Mouse (Mus musculus) forebrain, embryonic 10.5 days (tissue): ENCODE measurements around the gene Olfr1138. TPM values are rescaled to one million over a fixed set of nuclear protein-coding genes. Genes with fewer than 3 reads are reported as not detected.

Experiments
- DNase-seq: peaks from one replicate; pipeline ENCODE4 v3.0.0-alpha.2; 2017; ENCODE audit warnings: low spot score; ENCODE audit errors: extremely low spot score
- H3K27ac ChIP-seq: fragments of 300-500 bp; sonication (generic); 2 replicates; pipeline ENCODE4 v1.5.1; 2016; ENCODE audit warnings: mild to moderate bottlenecking
- H3K27me3 ChIP-seq: fragments of 300-500 bp; sonication (generic); 2 replicates; pipeline ENCODE4 v1.6.1; 2016; ENCODE audit warnings: mild to moderate bottlenecking; ENCODE audit not compliant: poor library complexity, severe bottlenecking
- H3K36me3 ChIP-seq: fragments of 300-500 bp; sonication (generic); replicated peaks from 2 replicates; pipeline ENCODE4 v1.6.1; 2016; ENCODE audit warnings: mild to moderate bottlenecking, moderate library complexity
- H3K4me1 ChIP-seq: fragments of 300-500 bp; sonication (generic); 2 replicates; pipeline ENCODE4 v1.6.1; 2016
- H3K4me3 ChIP-seq: fragments of 300-500 bp; sonication (generic); 2 replicates; pipeline ENCODE4 v1.5.1; 2016; ENCODE audit warnings: mild to moderate bottlenecking, moderate library complexity
- H3K9me3 ChIP-seq: fragments of 300-500 bp; sonication (generic); 2 replicates; pipeline ENCODE4 v1.6.1; 2016; ENCODE audit warnings: mild to moderate bottlenecking, moderate library complexity
- WGBS: fragments of 180-500 bp; shearing (Covaris S2); methylation state at CpG from one replicate; pipeline ENCODE4 v1.1.7; 2016; 5-methylcytosine and 5-hydroxymethylcytosine counted together
- polyA plus RNA-seq: library from polyadenylated mRNA; unstranded; fragments of >200 nt; fragmentation: Nextera tagmentation; extraction: Ambion mirVana; gene quantifications from 2 replicates; pipeline ENCODE4 v1.2.1, GENCODE M21; 2016

Gene Olfr1138
- polyA plus RNA-seq: not detected in 2 replicates

DNA sequence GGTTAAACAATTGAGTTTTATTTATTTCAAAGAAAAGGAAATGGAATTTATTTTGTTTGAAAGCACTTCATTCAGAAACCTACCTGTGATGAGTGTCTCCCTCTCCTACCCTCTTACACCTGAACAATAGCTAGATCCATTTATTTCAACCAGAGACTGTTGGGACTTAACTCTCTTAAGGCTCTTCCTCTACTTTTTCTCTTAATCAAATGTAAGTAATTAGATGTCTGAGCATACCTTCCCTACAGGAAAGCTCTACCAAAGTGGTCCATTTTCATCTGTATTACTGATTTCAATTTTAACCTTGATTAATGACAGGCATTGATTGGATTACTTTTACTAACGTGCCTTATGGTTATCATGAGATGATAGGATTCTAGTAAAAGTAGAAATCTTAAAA is at the start of gene Olfr1138:
Gene Olfr1138 (minus strand): TSS at position 101 of the 400 bp plus-strand sequence.
- no peak for DNase-seq
- Histone ChIP-seq H3K27me3 (no peaks in the 10 kb centered on the region), H3K4me3 (no peak within 1 kb of the TSS), H3K27ac (no peak within 1 kb of the TSS), H3K4me1 (no peaks in the 10 kb centered on the region), H3K9me3 (no peaks in the 10 kb centered on the region), H3K36me3 (no peaks in the 10 kb centered on the region)
- 83% methylated on average over 1 of the region's 1 CpGs for WGBS

DNA sequence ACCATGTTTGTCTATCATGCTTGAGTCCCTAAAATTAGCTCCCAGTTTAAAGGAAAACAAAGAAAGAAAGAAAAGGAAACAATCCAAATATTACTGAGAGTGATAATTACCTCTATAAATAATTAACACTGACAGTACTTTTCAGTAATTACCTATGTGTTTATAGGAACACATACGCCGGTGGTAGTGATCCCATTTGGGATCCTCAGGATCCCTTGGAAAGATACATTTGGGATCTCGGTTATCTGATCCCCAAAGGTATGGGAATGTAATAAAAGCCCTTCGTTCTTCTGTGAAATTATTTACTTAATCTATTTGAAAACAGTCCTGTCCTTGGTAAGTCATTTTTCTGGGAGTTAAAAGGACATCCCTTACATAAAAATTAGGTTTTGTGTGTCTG is 39.4 kb upstream of the Olfr1138 start, which contains the start of gene Olfr152:
Gene Olfr152 (plus strand): TSS at position 301 of the 400 bp plus-strand sequence.
- H3K27me3 ChIP-seq: no peaks in the 10 kb centered on the region
- H3K4me1 ChIP-seq: no peaks in the 10 kb centered on the region
- no peaks in the 10 kb centered on the region for H3K36me3 ChIP-seq
- no peak within 1 kb of the TSS for H3K4me3 ChIP-seq
- no peak within 1 kb of the TSS for H3K27ac ChIP-seq
- H3K9me3 ChIP-seq: no peaks in the 10 kb centered on the region
- DNase-seq: no peak
- WGBS: 91% methylated on average over 4 of the region's 4 CpGs

DNA sequence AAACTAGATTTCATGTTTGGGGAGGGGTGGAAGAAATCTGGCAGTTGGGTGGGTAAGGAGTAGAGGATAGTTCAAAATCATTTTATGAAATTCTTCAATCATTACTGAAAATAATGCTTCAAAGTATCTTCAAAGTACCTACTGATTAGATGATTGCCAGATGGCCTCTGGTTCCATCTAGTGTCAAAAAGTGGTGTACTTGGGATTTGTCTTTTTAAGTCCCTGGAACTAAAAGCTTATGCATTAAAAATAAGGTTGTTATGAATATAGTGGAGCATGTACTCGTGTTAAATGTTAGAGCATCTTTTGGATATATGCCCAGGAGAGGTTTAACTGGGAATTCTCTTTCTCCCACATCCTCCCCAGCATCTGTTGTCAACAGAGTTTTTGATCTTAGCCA is 36.4 kb upstream of the Olfr1138 start:
- 68% methylated on average over 1 of the region's 1 CpGs for WGBS
- no peak overlapping the region for H3K27ac ChIP-seq
- H3K36me3 ChIP-seq: no peaks in the 10 kb centered on the region
- no peak for DNase-seq
- H3K4me3 ChIP-seq: no peak overlapping the region
- H3K27me3 ChIP-seq: no peaks in the 10 kb centered on the region
- H3K4me1 ChIP-seq: no peaks in the 10 kb centered on the region
- no peaks in the 10 kb centered on the region for H3K9me3 ChIP-seq

GRCm38 (mm10) chr2:87753891-87754290 is 14.1 kb upstream of the Olfr1138 start, which contains the start of gene Olfr1141:
Olfr1141 (minus strand) TSS chr2:87753991.
- H3K27ac ChIP-seq: no peak within 1 kb of the TSS
- H3K4me1 ChIP-seq: no peaks in the 10 kb centered on the region
- DNase-seq: no peak
- no peaks in the 10 kb centered on the region for H3K36me3 ChIP-seq
- WGBS: 89% methylated on average over 1 of the region's 1 CpGs
- no peaks in the 10 kb centered on the region for H3K27me3 ChIP-seq
- no peak within 1 kb of the TSS for H3K4me3 ChIP-seq
- no peaks in the 10 kb centered on the region for H3K9me3 ChIP-seq

DNA sequence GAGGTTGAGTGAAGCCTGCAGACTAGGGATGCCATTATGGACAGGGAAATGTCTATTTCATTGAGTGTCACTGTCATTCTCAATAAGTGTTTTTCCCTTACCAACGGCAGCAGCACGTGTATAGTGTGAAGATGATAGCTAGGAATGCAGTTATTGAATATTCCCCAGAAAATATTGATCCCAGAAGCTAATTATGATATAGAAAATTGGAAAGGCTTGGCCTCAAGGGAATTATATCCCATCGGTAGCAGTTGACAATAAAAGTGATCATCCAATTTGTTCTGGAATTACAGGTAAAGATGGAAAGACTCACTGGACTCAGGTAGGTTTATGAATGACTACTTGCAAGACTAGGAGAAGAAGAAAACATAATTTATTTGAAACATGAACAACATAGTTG is 3.7 kb upstream of the Olfr1138 start, which contains the start of gene Olfr1140:
Gene Olfr1140 (plus strand): TSS at position 301 of the 400 bp plus-strand sequence.
- Histone ChIP-seq H3K27ac (no peak within 1 kb of the TSS), H3K4me3 (no peak within 1 kb of the TSS), H3K4me1 (no peaks in the 10 kb centered on the region), H3K36me3 (no peaks in the 10 kb centered on the region), H3K27me3 (no peaks in the 10 kb centered on the region), H3K9me3 (no peaks in the 10 kb centered on the region)
- WGBS: 86% methylated on average over 3 of the region's 3 CpGs
- no peak for DNase-seq

GRCm38 (mm10) chr2:87713079-87713478 is 26.7 kb downstream of the Olfr1138 start, which contains the start of gene Olfr1137:
Olfr1137 (minus strand) TSS chr2:87713179.
- no peak within 1 kb of the TSS for H3K4me3 ChIP-seq
- no peaks in the 10 kb centered on the region for H3K36me3 ChIP-seq
- DNase-seq: no peak
- H3K9me3 ChIP-seq: no peaks in the 10 kb centered on the region
- H3K4me1 ChIP-seq: no peaks in the 10 kb centered on the region
- no peaks in the 10 kb centered on the region for H3K27me3 ChIP-seq
- no peak within 1 kb of the TSS for H3K27ac ChIP-seq

GRCm38 (mm10) chr2:87693847-87694246 is 45.9 kb downstream of the Olfr1138 start, which contains the start of gene Olfr1136:
Olfr1136 (minus strand) TSS chr2:87693947.
- H3K36me3 ChIP-seq: no peaks in the 10 kb centered on the region
- H3K27ac ChIP-seq: no peak within 1 kb of the TSS
- no peak for DNase-seq
- no peaks in the 10 kb centered on the region for H3K27me3 ChIP-seq
- H3K4me1 ChIP-seq: no peaks in the 10 kb centered on the region
- H3K9me3 ChIP-seq: no peaks in the 10 kb centered on the region
- H3K4me3 ChIP-seq: no peak within 1 kb of the TSS

Other genes with a start within 250 kb of the Olfr1138 start
- not detected in 2 replicates for gene Pramel7, start 242.9 kb downstream of the Olfr1138 start, polyA plus RNA-seq
- not detected in 2 replicates for gene Pramel6, start 233.4 kb downstream of the Olfr1138 start, polyA plus RNA-seq
- not detected in 2 replicates for gene Olfr153, start 208.2 kb downstream of the Olfr1138 start, polyA plus RNA-seq
- gene Olfr1128, start 194.4 kb downstream of the Olfr1138 start, polyA plus RNA-seq: not detected in 2 replicates
- gene Olfr1129, start 166.1 kb downstream of the Olfr1138 start, polyA plus RNA-seq: not detected in 2 replicates
- gene Olfr1130, start 133.8 kb downstream of the Olfr1138 start, polyA plus RNA-seq: not detected in 2 replicates
- gene Olfr1131, start 112.9 kb downstream of the Olfr1138 start, polyA plus RNA-seq: not detected in 2 replicates
- not detected in 2 replicates for gene Olfr1132, start 102.4 kb downstream of the Olfr1138 start, polyA plus RNA-seq
- not detected in 2 replicates for gene Olfr1133, start 92.6 kb downstream of the Olfr1138 start, polyA plus RNA-seq
- gene Olfr1134, start 81.5 kb downstream of the Olfr1138 start, polyA plus RNA-seq: not detected in 2 replicates
- not detected in 2 replicates for gene Olfr1135, start 66.3 kb downstream of the Olfr1138 start, polyA plus RNA-seq
- not detected in 2 replicates for gene Olfr1136, start 46.0 kb downstream of the Olfr1138 start, polyA plus RNA-seq
- not detected in 2 replicates for gene Olfr1137, start 26.8 kb downstream of the Olfr1138 start, polyA plus RNA-seq
- not detected in 2 replicates for gene Olfr1140, start 3.8 kb upstream of the Olfr1138 start, polyA plus RNA-seq
- not detected in 2 replicates for gene Olfr1141, start 14.0 kb upstream of the Olfr1138 start, polyA plus RNA-seq
- gene Olfr152, start 39.5 kb upstream of the Olfr1138 start, polyA plus RNA-seq: not detected in 2 replicates
- gene Olfr1143, start 60.6 kb upstream of the Olfr1138 start, polyA plus RNA-seq: not detected in 2 replicates
- not detected in 2 replicates for gene Olfr1145, start 69.8 kb upstream of the Olfr1138 start, polyA plus RNA-seq
- gene Olfr1148, start 90.6 kb upstream of the Olfr1138 start, polyA plus RNA-seq: not detected in 2 replicates
- not detected in 2 replicates for gene Olfr1150-ps1, start 104.0 kb upstream of the Olfr1138 start, polyA plus RNA-seq
- gene Olfr1151, start 115.9 kb upstream of the Olfr1138 start, polyA plus RNA-seq: not detected in 2 replicates
- not detected in 2 replicates for gene Olfr1152, start 126.5 kb upstream of the Olfr1138 start, polyA plus RNA-seq
- not detected in 2 replicates for gene Olfr1153, start 155.0 kb upstream of the Olfr1138 start, polyA plus RNA-seq
- gene Olfr1154, start 165.2 kb upstream of the Olfr1138 start, polyA plus RNA-seq: not detected in 2 replicates
- gene Olfr1155, start 205.2 kb upstream of the Olfr1138 start, polyA plus RNA-seq: not detected in 2 replicates
- not detected in 2 replicates for gene Olfr1156, start 213.1 kb upstream of the Olfr1138 start, polyA plus RNA-seq
- gene Olfr1157, start 228.3 kb upstream of the Olfr1138 start, polyA plus RNA-seq: not detected in 2 replicates
- not detected in 2 replicates for gene Olfr74, start 234.7 kb upstream of the Olfr1138 start, polyA plus RNA-seq